Mouse (Mus musculus) T-cell, adult 2 months (primary cell): ENCODE data around the gene Gm7945.
"Not testable (repeated sequence)": the region's sequence is repeated elsewhere in the genome, so short reads cannot be mapped to it uniquely, and the experiment has no call there.

Experiments
- DNase-seq: peaks from one replicate; pipeline ENCODE4 v3.0.0; 2022; ENCODE audit warnings: low spot score

The Gm7945 gene

GRCm38 (mm10) chr14:41386279-41386678, at the start of gene Gm7945:
TSS of gene Gm7945 (minus strand) at chr14:41386379.
- DNase-seq: not testable (repeated sequence)

GRCm38 (mm10) chr14:41425393-41426075, 39.4 kb upstream of the Gm7945 start:
- not testable (repeated sequence) for DNase-seq

DNA sequence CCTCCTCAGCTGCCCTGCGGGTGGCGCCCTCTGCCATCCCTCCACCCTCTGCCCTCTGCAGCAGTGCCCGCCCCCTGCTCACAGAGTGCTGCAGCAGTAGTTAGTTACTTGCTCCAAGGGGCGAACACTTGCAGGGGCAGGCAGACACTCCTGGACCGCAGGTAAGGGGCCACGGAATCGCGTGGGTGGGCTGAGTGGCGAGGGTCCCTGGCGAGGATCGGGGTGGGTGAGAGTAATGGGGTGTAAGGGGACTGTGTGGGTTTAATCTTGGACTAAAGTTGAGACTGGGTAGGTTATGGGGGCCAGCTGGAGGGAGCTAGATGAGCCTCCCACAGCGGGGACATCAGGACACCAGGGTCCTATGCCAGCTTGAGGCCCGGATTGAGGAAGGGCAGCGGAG, 38.5 kb upstream of the Gm7945 start:
- DNase-seq: not testable (repeated sequence)

GRCm38 (mm10) chr14:41408181-41408580, 22.0 kb upstream of the Gm7945 start, which contains the start of gene Gm6482:
TSS of gene Gm6482 (minus strand) at chr14:41408281.
- DNase-seq: not testable (repeated sequence)

GRCm38 (mm10) chr14:41348309-41348708, 37.9 kb downstream of the Gm7945 start, which contains the start of gene Gm5798:
TSS of gene Gm5798 (plus strand) at chr14:41348609.
- DNase-seq: not testable (repeated sequence)
